In genomic region chr15:5243036-5243958, GRCm38 (mm10) we compare ENCODE assay signal across 8 mouse cellular contexts. TPM values are rescaled to one million over a fixed set of nuclear protein-coding genes. Genes with fewer than 3 reads are reported as not detected.
A peak's percentile ranks its signal among the peaks of the same experiment; 100 is the strongest.
DNase-seq lines count a peak whose midpoint lies in the region; ATAC-seq and TF ChIP-seq lines count a peak whose summit lies in the region.

No protein-coding gene starts in this region.

- no peaks in the 10 kb centered on the region for H3K9me3 ChIP-seq in lung, embryonic 15.5 days
- no peaks in the 10 kb centered on the region for H3K9me3 ChIP-seq in embryonic facial prominence, embryonic 10.5 days
- no peaks in the 10 kb centered on the region for H3K9me3 ChIP-seq in heart, postnatal 0 days (replicated peaks; ENCODE audit: control insufficient read depth, low read length)
- no peaks in the 10 kb centered on the region for H3K9me3 ChIP-seq in liver, embryonic 11.5 days (ENCODE audit: control insufficient read depth, low read length)
- no peaks in the 10 kb centered on the region for H3K9me3 ChIP-seq in neural tube, embryonic 14.5 days (ENCODE audit: control insufficient read depth, low read length)

- H3K4me3 ChIP-seq in lung, embryonic 15.5 days = peak overlapping the region; percentile 53
- H3K4me3 ChIP-seq in embryonic facial prominence, embryonic 10.5 days = peak overlapping the region; percentile 69
- H3K4me3 ChIP-seq in heart, postnatal 0 days (ENCODE audit: low read depth, low read length) = peak overlapping the region; percentile 61
- peak overlapping the region; percentile 73 for H3K4me3 ChIP-seq in liver, embryonic 11.5 days (ENCODE audit: low read depth, low read length)
- H3K4me3 ChIP-seq in neural tube, embryonic 14.5 days (ENCODE audit: low read depth, low read length) = peak overlapping the region; percentile 48

- no peak for TF ChIP-seq CTCF in heart, postnatal 0 days (IDR thresholded peaks at IDR 0.05; ENCODE audit: low read depth)

- no peak for ATAC-seq in lung, embryonic 15.5 days (ENCODE audit: borderline replicate concordance, extremely low read depth, low FRiP score, low TSS enrichment)
- ATAC-seq in heart, postnatal 0 days (ENCODE audit: insufficient read depth, low read depth) = no peak
- ATAC-seq in liver, embryonic 11.5 days (replicated peaks; ENCODE audit: low FRiP score) = 0 out of 2 replicates have a peak, but pooled peaks have one; percentile 0
- no peak for ATAC-seq in neural tube, embryonic 14.5 days (ENCODE audit: low read depth)

- peaks cover 57% of the 10 kb centered on the region for H3K27me3 ChIP-seq in lung, embryonic 15.5 days
- H3K27me3 ChIP-seq in embryonic facial prominence, embryonic 10.5 days (replicated peaks; ENCODE audit: low read depth, poor library complexity, severe bottlenecking) = peaks cover 66% of the 10 kb centered on the region
- peaks cover 40% of the 10 kb centered on the region for H3K27me3 ChIP-seq in heart, postnatal 0 days (ENCODE audit: control insufficient read depth, insufficient read depth, low read length)
- H3K27me3 ChIP-seq in liver, embryonic 11.5 days (replicated peaks; ENCODE audit: control insufficient read depth, insufficient read depth, low read length) = peaks cover 22% of the 10 kb centered on the region
- H3K27me3 ChIP-seq in neural tube, embryonic 14.5 days (ENCODE audit: control insufficient read depth, insufficient read depth, low read length) = peaks cover 13% of the 10 kb centered on the region

- H3K4me1 ChIP-seq in lung, embryonic 15.5 days = peaks cover 31% of the 10 kb centered on the region
- H3K4me1 ChIP-seq in embryonic facial prominence, embryonic 10.5 days = peaks cover 32% of the 10 kb centered on the region
- peaks cover 23% of the 10 kb centered on the region for H3K4me1 ChIP-seq in heart, postnatal 0 days (ENCODE audit: control insufficient read depth, insufficient read depth)
- H3K4me1 ChIP-seq in liver, embryonic 11.5 days (replicated peaks; ENCODE audit: control insufficient read depth, insufficient read depth, low read length) = peaks cover 22% of the 10 kb centered on the region
- peaks cover 20% of the 10 kb centered on the region for H3K4me1 ChIP-seq in neural tube, embryonic 14.5 days (ENCODE audit: control insufficient read depth, insufficient read depth, low read length)

- H3K27ac ChIP-seq in lung, embryonic 15.5 days = no peak overlapping the region
- no peak overlapping the region for H3K27ac ChIP-seq in embryonic facial prominence, embryonic 10.5 days (replicated peaks)
- H3K27ac ChIP-seq in heart, postnatal 0 days (ENCODE audit: low read depth) = no peak overlapping the region
- no peak overlapping the region for H3K27ac ChIP-seq in liver, embryonic 11.5 days (ENCODE audit: low read depth, low read length)
- no peak overlapping the region for H3K27ac ChIP-seq in neural tube, embryonic 14.5 days (ENCODE audit: low read depth, low read length)

- H3K9ac ChIP-seq in lung, embryonic 15.5 days = peak overlapping the region; percentile 40; the same call in 1 of the 2 replicates
- peak overlapping the region; percentile 40; the same call in 1 of the 2 replicates for H3K9ac ChIP-seq in heart, postnatal 0 days (replicated peaks; ENCODE audit: low read depth, low read length)
- H3K9ac ChIP-seq in liver, embryonic 11.5 days (ENCODE audit: low read depth, low read length) = peak overlapping the region; percentile 61
- H3K9ac ChIP-seq in neural tube, embryonic 14.5 days (replicated peaks; ENCODE audit: low read depth, low read length) = peak overlapping the region; percentile 51

- H3K4me2 ChIP-seq in lung, embryonic 15.5 days = peak overlapping the region; percentile 97
- peak overlapping the region; percentile 89 for H3K4me2 ChIP-seq in heart, postnatal 0 days (ENCODE audit: low read depth, low read length)
- peak overlapping the region; percentile 100 for H3K4me2 ChIP-seq in liver, embryonic 11.5 days
- H3K4me2 ChIP-seq in neural tube, embryonic 14.5 days (ENCODE audit: low read depth, low read length) = peak overlapping the region; percentile 97

- DNase-seq in lung, postnatal 14 days = no peak
- peak; percentile 9 for DNase-seq in embryonic facial prominence, embryonic 10.5 days (ENCODE audit: low spot score)
- no peak for DNase-seq in heart, postnatal 0 days (ENCODE audit: low spot score)
- peak; percentile 43 for DNase-seq in liver, embryonic 11.5 days (ENCODE audit: low spot score)
- DNase-seq in cerebellum, adult 8-10 months = no peak
- DNase-seq in cerebellum, adult 11 months = no peak

- 5% methylated on average over 40 of the region's 40 CpGs for WGBS in lung, embryonic 15.5 days
- WGBS in embryonic facial prominence, embryonic 10.5 days = 6% methylated on average over 40 of the region's 40 CpGs
- 5% methylated on average over 40 of the region's 40 CpGs for WGBS in heart, postnatal 0 days
- WGBS in liver, embryonic 11.5 days = 5% methylated on average over 40 of the region's 40 CpGs
- 5% methylated on average over 40 of the region's 40 CpGs for WGBS in neural tube, embryonic 14.5 days

- no peaks in the 10 kb centered on the region for H3K36me3 ChIP-seq in lung, embryonic 15.5 days
- no peaks in the 10 kb centered on the region for H3K36me3 ChIP-seq in embryonic facial prominence, embryonic 10.5 days (replicated peaks)
- H3K36me3 ChIP-seq in heart, postnatal 0 days (replicated peaks; ENCODE audit: control insufficient read depth, insufficient read depth, low read length) = no peaks in the 10 kb centered on the region
- H3K36me3 ChIP-seq in liver, embryonic 11.5 days (ENCODE audit: control insufficient read depth, insufficient read depth, low read length) = no peaks in the 10 kb centered on the region
- no peaks in the 10 kb centered on the region for H3K36me3 ChIP-seq in neural tube, embryonic 14.5 days (ENCODE audit: control insufficient read depth, insufficient read depth, low read length)

- no peak for TF ChIP-seq EP300 in heart, postnatal 0 days (IDR thresholded peaks at IDR 0.05; ENCODE audit: low read depth)

RNA-seq across cellular contexts. Expression of gene Ptger4, which starts 0.7 kb away (rescaled TPM):
- polyA plus RNA-seq in lung, embryonic 15.5 days (2015; fragmentation: Nextera tagmentation; extraction: Ambion mirVana) = 1.5 and 2.1 TPM in 2 replicates
- 1.00 and 1.0 TPM in 2 replicates for polyA plus RNA-seq in embryonic facial prominence, embryonic 10.5 days (2016; fragmentation: Nextera tagmentation; extraction: Ambion mirVana)
- 3.0 and 9.0 TPM in 2 replicates for total RNA-seq in heart, postnatal 0 days (2014; rRNA removed; ENCODE audit: low replicate concordance)
- 4.3 and 5.0 TPM in 2 replicates for polyA plus RNA-seq in heart, postnatal 0 days (2015; fragmentation: Nextera tagmentation; extraction: Ambion mirVana)
- polyA plus RNA-seq in liver, embryonic 11.5 days (2014; fragmentation: Nextera tagmentation; extraction: Ambion mirVana) = 5.1 and 5.8 TPM in 2 replicates
- polyA plus RNA-seq in neural tube, embryonic 14.5 days (2014; fragmentation: Nextera tagmentation; extraction: Ambion mirVana) = 5.8 and 5.9 TPM in 2 replicates

RNA-seq across cellular contexts. Expression of gene Ttc33, which starts 58.0 kb away (rescaled TPM):
- polyA plus RNA-seq in lung, embryonic 15.5 days (2015; fragmentation: Nextera tagmentation; extraction: Ambion mirVana) = 41.6 and 43.5 TPM in 2 replicates
- 34.9 and 35.7 TPM in 2 replicates for polyA plus RNA-seq in embryonic facial prominence, embryonic 10.5 days (2016; fragmentation: Nextera tagmentation; extraction: Ambion mirVana)
- total RNA-seq in heart, postnatal 0 days (2014; rRNA removed; ENCODE audit: low replicate concordance) = 13.3 and 33.6 TPM in 2 replicates
- polyA plus RNA-seq in heart, postnatal 0 days (2015; fragmentation: Nextera tagmentation; extraction: Ambion mirVana) = 32.9 and 35.7 TPM in 2 replicates
- 29.2 and 32.3 TPM in 2 replicates for polyA plus RNA-seq in liver, embryonic 11.5 days (2014; fragmentation: Nextera tagmentation; extraction: Ambion mirVana)
- polyA plus RNA-seq in neural tube, embryonic 14.5 days (2014; fragmentation: Nextera tagmentation; extraction: Ambion mirVana) = 58.6 and 63.3 TPM in 2 replicates

Comparison
In these comparisons a context has a peak if more than half of its experiments do, and no peak if none do; other contexts are left out.
1. DNase-seq: peak in embryonic facial prominence, embryonic 10.5 days (single experiment) and liver, embryonic 11.5 days (single experiment); none in lung, postnatal 14 days (single experiment), heart, postnatal 0 days (single experiment), cerebellum, adult 8-10 months (single experiment) and cerebellum, adult 11 months (single experiment).
2. Peak in every context shown above with its lines, with median percentiles within 50 percentile points of each other: H3K4me2 ChIP-seq, H3K4me3 ChIP-seq and H3K9ac ChIP-seq.